Mouse (Mus musculus) R1 (cell line): Measurements from ENCODE around the gene Stx1a.
"Not testable (repeated sequence)": the region's sequence is repeated elsewhere in the genome, so short reads cannot be mapped to it uniquely, and the experiment has no call there.

ENCODE experiments used
- DNase-seq: peaks from one replicate; pipeline ENCODE4 v3.0.0-alpha.2; 2018; ENCODE audit warnings: low read depth, low spot score

Stx1a gene

GRCm38 (mm10) chr5:135039541-135039940 lies 16.3 kb downstream of the Stx1a start:
- no peak for DNase-seq

GRCm38 (mm10) chr5:135040059-135040458 lies 16.8 kb downstream of the Stx1a start:
- DNase-seq = no peak

- DNase-seq = no peak
These were observed 17.5 kb downstream of the Stx1a start for GRCm38 (mm10) chr5:135040777-135041176.

GRCm38 (mm10) chr5:135042105-135042788 lies 19.0 kb downstream of the Stx1a start:
- DNase-seq = peak; percentile 95

GRCm38 (mm10) chr5:135044575-135044974 lies 21.3 kb downstream of the Stx1a start:
- no peak for DNase-seq

- no peak for DNase-seq
These were observed 25.3 kb downstream of the Stx1a start for GRCm38 (mm10) chr5:135048539-135048938.

- peak; percentile 95 for DNase-seq
These were observed 26.0 kb downstream of the Stx1a start for GRCm38 (mm10) chr5:135049268-135049667.

- DNase-seq = no peak
These were observed 30.1 kb downstream of the Stx1a start for GRCm38 (mm10) chr5:135053356-135053755.

- DNase-seq = peak; percentile 98
These were observed 40.5 kb downstream of the Stx1a start, which contains the start of gene Dnajc30 for GRCm38 (mm10) chr5:135063629-135064381. TSS of gene Dnajc30 (plus strand) at chr5:135064202.

GRCm38 (mm10) chr5:135064382-135064766 lies 41.1 kb downstream of the Stx1a start:
- no peak for DNase-seq

GRCm38 (mm10) chr5:135064909-135065446 lies 41.7 kb downstream of the Stx1a start, which contains the start of gene Bud23:
TSS of gene Bud23 (minus strand) at chr5:135064959.
- DNase-seq = not testable (repeated sequence)

- DNase-seq = no peak
These were observed 42.7 kb downstream of the Stx1a start for GRCm38 (mm10) chr5:135066008-135066407.

GRCm38 (mm10) chr5:135070448-135070847 lies 47.2 kb downstream of the Stx1a start:
- DNase-seq = no peak

- peak; percentile 87 for DNase-seq
These were observed 48.8 kb downstream of the Stx1a start for GRCm38 (mm10) chr5:135072061-135072460.

GRCm38 (mm10) chr5:135072720-135073119 lies 49.4 kb downstream of the Stx1a start:
- peak; percentile 92 for DNase-seq

GRCm38 (mm10) chr5:135073349-135074150 lies 50.3 kb downstream of the Stx1a start:
- DNase-seq = peak; percentile 57

- peak; percentile 41 for DNase-seq
These were observed 52.4 kb downstream of the Stx1a start for GRCm38 (mm10) chr5:135075655-135076054.

GRCm38 (mm10) chr5:135076368-135076767 lies 53.1 kb downstream of the Stx1a start:
- DNase-seq = no peak

- DNase-seq = peak; percentile 59
These were observed 53.7 kb downstream of the Stx1a start for GRCm38 (mm10) chr5:135076931-135077505.

- DNase-seq = peak; percentile 85
These were observed 54.5 kb downstream of the Stx1a start, which contains the start of gene Vps37d for GRCm38 (mm10) chr5:135077564-135078481. TSS of gene Vps37d (minus strand) at chr5:135078266.
